In the genomic region with DNA sequence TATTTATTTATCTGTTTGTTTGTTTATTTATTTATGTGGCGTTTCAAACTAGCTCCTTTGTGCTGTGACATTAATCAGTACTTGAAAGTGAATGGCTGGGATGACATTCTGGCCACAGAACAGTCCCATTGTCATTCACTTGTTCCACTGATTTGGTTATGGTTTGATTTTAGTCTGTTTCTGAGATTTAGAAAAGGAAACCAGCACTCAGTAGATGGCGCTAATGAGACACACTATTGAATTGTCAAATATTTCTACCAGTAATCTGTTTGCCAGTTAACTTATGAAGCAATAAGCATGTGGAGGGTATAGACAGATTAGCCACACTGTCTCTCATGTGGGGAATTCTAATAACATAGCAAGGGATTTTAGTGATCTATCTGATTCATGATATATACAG, we compare ENCODE assay signal across 10 mouse cellular contexts. TPM values are rescaled to one million over a fixed set of nuclear protein-coding genes. Genes with fewer than 3 reads are reported as not detected.
DNase-seq lines count a peak whose midpoint lies in the region; TF ChIP-seq lines count a peak whose summit lies in the region.
"Had no signal": no experiment of that assay in that cellular context is flagged by ENCODE, and none has a peak within 500 bp of the region (broad histone marks: within the 10 kb centered on the region; RNA-seq: fewer than 3 reads in every experiment).

No protein-coding gene starts in this region.

- H3K4me3 ChIP-seq in layer of hippocampus, adult 2 months: no peak overlapping the region

- no peak overlapping the region for H3K27ac ChIP-seq in layer of hippocampus, adult 2 months

- TF ChIP-seq CTCF in layer of hippocampus, adult 2 months (conservative IDR thresholded peaks at IDR 0.05): peak; percentile 86

- intact Hi-C loops in gastrocnemius, postnatal 14 days (cut with DNase I; ENCODE audit: low total_unique reads): no loop called here

- peak; percentile 2 for DNase-seq in gastrocnemius, adult 18-20 months (ENCODE audit: low spot score)
- no peak for DNase-seq in gastrocnemius, postnatal 14 days
- DNase-seq in right cerebral cortex, adult 18-20 months: peak; percentile 36
- DNase-seq in right cerebral cortex, postnatal 25 days: no peak
- DNase-seq in cerebellum, postnatal 10 days: peak; percentile 68 to 84
- DNase-seq in layer of hippocampus, adult 2 months (ENCODE audit: low spot score in 2 of 2): peak; percentile 63 to 64
- DNase-seq in retina, adult 2 months (ENCODE audit: low read depth, low spot score): peak; percentile 36
- DNase-seq in urinary bladder, postnatal 10 days (ENCODE audit: low spot score): no peak

RNA-seq across cellular contexts. Expression of a gene that starts 16.3 kb away (rescaled TPM):
- total RNA-seq in gastrocnemius, adult 18-20 months (2021): not detected
- total RNA-seq in gastrocnemius, postnatal 14 days (2021): not detected
- not detected for total RNA-seq in layer of hippocampus, adult 2 months (2021)
- total RNA-seq: adrenal gland, adult 18-20 months; heart, postnatal 14 days had no signal

RNA-seq across cellular contexts. Expression of a gene that starts 28.9 kb away (rescaled TPM):
- 1 to 10 TPM; 1.9 to 3.0 TPM for total RNA-seq in gastrocnemius, adult 18-20 months (2021)
- total RNA-seq in gastrocnemius, postnatal 14 days (2021): not detected
- 1 to 10 TPM; 3.8 to 4.9 TPM for total RNA-seq in layer of hippocampus, adult 2 months (2021)
- total RNA-seq: heart, postnatal 14 days had no signal

RNA-seq across cellular contexts. Expression of a gene that starts 28.9 kb away (rescaled TPM):
- 10 to 100 TPM; 32.4 to 36.6 TPM for total RNA-seq in gastrocnemius, adult 18-20 months (2021)
- total RNA-seq in gastrocnemius, postnatal 14 days (2021): 10 to 100 TPM; 34.2 to 35.0 TPM
- 10 to 100 TPM; 70.7 to 78.1 TPM for total RNA-seq in layer of hippocampus, adult 2 months (2021)

Comparison
In these comparisons a context has a peak if more than half of its experiments do, and no peak if none do; other contexts are left out.
1. DNase-seq: peak in gastrocnemius, adult 18-20 months (single experiment), right cerebral cortex, adult 18-20 months (single experiment), cerebellum, postnatal 10 days (2 of 2), layer of hippocampus, adult 2 months (2 of 2) and retina, adult 2 months (single experiment); none in gastrocnemius, postnatal 14 days (single experiment), right cerebral cortex, postnatal 25 days (single experiment) and urinary bladder, postnatal 10 days (single experiment).